Mouse (Mus musculus): Measurements from ENCODE around the gene Lhx6.

DNA sequence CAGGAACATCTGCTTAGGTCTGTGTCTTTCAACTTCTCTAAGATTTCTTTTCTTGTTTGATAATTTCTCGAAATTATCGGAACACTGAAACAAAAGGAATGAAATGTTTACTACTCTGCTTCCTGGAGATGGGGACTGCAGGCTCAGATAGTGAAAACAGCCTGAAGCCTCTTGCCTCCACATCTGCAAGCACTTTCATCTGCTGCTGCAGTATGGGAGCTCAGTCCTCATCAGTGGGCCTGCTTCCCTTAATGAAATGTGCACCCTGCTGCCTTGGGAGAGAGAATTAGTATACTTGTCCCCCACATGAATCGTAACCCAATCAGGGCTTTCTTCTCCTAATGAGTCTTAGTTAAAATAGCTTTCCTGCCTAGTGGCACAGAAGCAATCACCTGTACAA, 23.8 kb upstream of the Lhx6 start:
- TF ChIP-seq CTCF (IDR thresholded peaks at IDR 0.05; ENCODE audit: extremely low read depth, insufficient read depth, insufficient read length, insufficient replicate concordance) (no peak), POLR2A (IDR thresholded peaks at IDR 0.05; ENCODE audit: low read depth, low read length) (no peak)

Measured in spleen, adult 2 months (tissue).